Mouse (Mus musculus) megakaryocyte, adult 5-6 weeks (primary cell): Measurements from ENCODE around the gene Gm20481. TPM values are rescaled to one million over a fixed set of nuclear protein-coding genes. Genes with fewer than 3 reads are reported as not detected.
"Not testable (repeated sequence)": the region's sequence is repeated elsewhere in the genome, so short reads cannot be mapped to it uniquely, and the experiment has no call there.

Experiments used
- ATAC-seq: 2 replicates; pipeline ENCODE4 v1.8.0; 2016; ENCODE audit warnings: mild to moderate bottlenecking, inconsistent platforms; ENCODE audit not compliant: poor library complexity, severe bottlenecking
- total RNA-seq, 2 experiments: library from RNA; stranded (forward) in 1 of 2; stranded (reverse) in 1 of 2; fragments of 153-499, 151-499 nt in 1 of 2; fragments of 221-1000, 200-1000 nt in 1 of 2; gene quantifications; 2 replicates each; pipeline versions ENCODE4 v1.2.3 to v1.2.4; 2015 to 2017

Gm20481 gene
- total RNA-seq, 2 experiments from 2014 or later, result not detected

DNA sequence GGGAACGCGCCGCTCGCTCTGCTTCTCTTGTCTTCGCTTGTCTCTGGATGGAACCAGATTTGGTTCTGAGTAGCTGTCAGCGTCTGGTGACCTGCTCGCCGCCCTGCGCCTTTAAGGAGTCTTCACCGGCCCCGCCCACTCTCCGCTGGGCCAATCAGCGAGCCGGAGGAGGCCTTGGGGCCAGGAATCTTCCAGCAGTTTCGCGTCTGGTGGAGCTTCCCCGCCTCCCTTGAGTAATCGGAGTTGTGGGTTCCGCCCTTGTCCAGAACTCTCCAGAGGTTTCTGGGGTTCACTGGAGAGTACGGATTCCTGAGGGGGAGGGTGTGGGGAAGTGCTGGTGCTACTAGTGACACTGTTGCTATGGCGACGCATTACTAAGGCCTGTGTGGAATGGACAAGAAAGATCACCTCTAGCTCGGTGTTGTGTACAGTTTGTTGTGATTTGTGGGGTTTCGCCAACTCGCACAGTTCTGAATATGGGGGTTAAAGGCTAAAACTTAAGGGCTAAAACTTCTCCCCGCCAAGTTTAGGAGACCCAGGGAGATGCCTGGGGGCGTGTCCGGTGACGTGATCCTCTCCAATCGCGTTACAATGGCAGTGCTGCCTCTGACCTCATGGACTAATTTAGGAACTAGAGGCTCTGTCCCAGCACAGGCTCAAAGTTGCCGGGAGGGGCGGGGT lies 2.5 kb downstream of the Gm20481 start, which contains the start of the genes Hspa1a and Hspa1l:
Gene Hspa1a, minus strand, starts transcription at position 88 of the 681 bp plus-strand sequence.
Gene Hspa1l, plus strand, starts transcription at position 635 of the 681 bp plus-strand sequence.
- peak; percentile 95 for ATAC-seq

DNA sequence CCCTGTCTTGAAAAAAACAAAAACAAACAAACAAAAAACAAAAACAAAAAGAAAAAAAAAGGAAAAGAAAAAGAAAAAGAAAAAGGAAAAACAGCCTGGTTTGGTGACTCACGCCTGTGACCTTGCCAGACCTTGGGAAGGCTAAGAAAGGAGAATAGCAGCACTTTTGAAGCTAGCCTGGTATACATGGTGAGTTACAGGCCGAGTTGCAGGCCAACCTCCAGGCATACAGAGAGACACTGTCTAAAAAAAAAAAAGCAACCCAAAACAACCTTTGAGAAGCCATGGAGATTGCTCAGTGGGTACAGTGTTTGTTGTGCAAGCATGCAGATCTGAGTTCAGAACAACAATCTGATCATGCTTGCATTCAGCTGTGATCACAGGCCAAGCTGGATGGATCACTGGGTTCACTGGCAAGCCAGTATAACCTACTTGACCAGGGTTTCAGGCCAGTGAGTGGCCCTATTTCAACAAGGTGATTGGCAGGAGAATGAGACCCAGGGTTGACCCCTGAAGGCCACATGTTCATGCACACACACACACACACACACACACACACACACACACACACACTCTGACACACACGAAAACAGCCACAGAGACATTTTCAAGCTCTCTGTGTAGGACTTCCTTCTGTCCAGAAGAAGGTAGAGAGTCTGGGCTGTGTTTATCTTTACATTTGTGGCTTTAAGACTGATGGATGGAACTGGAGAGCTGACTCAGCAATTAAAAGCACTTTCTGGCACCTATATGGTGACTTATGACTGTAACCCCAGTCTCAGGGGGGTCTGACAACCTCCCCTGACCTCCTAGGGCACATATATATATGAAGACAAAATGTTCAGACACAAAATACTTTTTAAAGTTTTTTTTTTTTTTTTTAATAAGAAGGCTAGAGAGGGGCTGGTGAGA lies 6.1 kb downstream of the Gm20481 start:
- ATAC-seq, result no peak

DNA sequence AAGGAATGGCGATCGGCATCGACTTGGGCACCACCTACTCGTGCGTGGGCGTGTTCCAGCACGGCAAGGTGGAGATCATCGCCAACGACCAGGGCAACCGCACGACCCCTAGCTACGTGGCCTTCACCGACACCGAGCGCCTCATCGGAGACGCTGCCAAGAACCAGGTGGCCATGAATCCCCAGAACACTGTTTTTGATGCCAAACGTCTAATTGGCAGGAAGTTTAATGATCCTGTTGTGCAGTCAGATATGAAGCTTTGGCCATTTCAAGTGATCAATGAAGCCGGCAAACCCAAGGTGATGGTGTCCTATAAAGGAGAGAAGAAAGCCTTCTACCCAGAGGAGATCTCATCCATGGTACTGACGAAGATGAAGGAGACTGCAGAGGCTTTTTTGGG lies 7.3 kb downstream of the Gm20481 start:
- no peak for ATAC-seq

DNA sequence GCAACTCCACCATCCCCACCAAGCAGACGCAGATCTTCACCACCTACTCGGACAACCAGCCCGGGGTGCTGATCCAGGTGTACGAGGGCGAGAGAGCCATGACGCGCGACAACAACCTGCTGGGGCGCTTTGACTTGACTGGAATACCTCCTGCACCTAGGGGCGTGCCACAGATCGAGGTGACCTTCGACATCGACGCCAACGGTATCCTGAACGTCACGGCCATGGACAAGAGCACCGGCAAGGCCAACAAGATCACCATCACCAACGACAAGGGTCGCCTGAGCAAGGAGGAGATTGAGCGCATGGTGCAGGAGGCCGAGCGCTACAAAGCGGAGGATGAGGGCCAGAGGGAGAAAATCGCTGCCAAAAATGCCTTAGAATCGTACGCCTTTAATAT lies 8.5 kb downstream of the Gm20481 start:
- no peak for ATAC-seq

DNA sequence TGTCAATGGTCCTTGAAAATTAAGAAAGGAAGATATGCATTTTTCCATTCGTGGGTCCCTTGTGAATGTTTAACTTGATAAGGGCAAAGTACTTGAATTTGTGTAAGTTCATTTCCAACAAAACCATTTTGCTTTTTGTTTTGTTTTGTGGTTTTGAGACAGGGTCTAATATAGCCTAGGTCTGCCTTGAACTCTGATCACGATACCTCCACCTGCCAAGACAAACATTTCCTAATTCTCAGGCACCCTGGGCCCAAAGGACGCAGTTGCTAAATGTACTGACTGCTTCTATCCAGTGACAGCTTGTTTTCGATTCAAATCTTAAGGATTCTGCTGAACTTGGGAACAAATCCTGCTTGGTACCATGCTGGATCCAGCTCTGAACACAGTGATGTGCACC lies 9.9 kb downstream of the Gm20481 start:
- no peak for ATAC-seq

DNA sequence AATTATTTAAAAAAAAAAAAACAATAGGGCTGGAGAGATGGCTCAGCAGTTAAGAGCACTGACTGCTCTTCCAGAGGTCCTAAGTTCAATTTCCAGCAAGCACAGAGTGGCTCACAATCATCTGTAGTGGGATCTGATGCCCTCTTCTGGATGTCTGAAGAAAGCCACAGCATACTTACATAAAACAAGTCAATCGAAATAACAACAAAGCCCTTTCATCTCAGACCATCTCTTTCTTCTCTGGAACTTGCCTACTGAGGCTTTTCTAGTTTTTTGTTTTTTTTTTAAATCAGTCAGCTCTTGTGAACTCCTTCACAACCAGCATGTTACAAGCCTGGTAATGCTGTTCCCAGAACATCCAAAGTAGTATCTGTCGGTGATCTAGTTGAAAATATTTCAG lies 10.9 kb downstream of the Gm20481 start:
- ATAC-seq, result no peak

DNA sequence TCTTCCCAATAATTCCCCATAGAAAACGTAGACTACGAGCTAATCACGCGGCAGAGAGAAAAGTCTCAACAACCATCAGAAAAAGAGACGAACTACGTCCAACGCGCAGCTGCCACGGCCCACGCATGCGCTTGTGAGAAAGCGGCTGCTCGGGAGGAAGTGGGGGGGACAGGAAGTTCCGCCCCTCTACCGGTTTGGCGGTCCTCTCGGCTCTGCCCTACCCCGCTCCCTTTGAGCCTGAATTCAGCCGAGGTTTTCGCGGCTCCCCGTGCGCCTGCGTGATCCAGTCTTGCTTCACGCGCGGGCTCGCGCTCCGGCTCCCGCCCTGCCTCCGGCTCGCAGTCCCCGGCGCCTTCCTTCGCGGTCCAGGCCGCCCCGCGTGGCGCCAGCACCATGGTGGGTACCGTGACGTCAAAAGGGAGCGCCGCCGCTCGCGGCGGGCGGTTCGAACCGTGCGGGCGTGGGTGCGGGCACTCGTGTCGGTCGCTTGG lies 12.0 kb downstream of the Gm20481 start, which contains the start of gene Lsm2:
Gene Lsm2, plus strand, starts transcription at position 173 of the 491 bp plus-strand sequence.
- ATAC-seq, result peak; percentile 87

DNA sequence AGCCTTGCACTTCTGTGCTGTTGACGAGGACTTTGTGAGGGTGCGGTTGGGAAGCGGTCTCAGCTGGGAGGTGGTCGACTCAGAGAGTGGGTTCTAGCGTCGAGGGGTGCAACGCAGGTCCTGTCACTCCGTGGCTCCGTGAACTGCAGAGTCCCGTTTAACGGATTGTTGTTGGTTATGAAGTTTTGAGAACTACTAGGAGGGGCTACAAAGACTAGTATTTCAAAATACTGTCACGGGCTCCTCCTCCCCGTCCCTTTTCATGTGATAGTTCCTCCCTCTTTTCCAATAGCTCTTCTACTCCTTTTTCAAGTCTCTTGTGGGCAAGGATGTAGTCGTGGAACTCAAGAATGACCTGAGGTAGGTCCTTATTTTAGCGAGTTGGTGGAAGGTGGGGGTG lies 12.6 kb downstream of the Gm20481 start:
- ATAC-seq, result peak; percentile 16

DNA sequence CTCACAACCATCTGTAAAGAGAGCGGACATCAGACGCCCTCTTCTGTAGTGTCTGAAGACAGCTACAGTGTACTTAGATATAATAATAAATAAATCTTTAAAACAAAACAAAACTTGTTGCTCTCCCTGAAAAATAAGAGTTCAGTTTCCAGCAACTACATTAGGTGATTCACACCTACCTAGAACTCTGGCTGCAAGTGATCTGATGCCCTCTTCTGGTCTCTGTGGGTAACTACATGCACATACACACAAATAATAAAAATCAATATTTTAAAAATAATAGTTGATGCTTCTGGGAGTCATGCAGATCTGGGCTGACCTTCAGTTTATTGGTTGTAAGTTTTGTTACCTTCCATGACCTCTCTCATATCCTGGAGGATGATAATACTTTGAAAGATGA lies 14.5 kb downstream of the Gm20481 start:
- ATAC-seq, result 0 out of 2 replicates have a peak, but pooled peaks have one; percentile 29

DNA sequence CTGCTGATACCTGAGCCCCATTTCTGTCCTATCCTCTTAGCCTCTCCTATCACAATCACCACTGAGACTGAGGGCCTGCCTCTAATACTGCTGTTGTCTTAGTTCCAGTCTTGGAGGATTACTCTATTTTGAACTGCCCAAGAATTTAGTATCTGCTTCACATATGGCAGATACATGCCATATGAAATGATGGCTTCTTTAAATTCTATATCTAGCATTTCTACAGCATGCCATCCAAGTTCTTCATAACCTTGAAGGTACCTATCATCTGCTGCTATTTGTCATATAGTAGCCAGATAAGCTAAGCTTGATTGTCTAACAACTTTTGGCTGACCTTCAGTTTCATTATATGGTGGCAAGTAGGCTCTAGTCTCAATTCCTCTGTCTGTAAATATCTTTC lies 25.0 kb downstream of the Gm20481 start:
- ATAC-seq, result no peak

DNA sequence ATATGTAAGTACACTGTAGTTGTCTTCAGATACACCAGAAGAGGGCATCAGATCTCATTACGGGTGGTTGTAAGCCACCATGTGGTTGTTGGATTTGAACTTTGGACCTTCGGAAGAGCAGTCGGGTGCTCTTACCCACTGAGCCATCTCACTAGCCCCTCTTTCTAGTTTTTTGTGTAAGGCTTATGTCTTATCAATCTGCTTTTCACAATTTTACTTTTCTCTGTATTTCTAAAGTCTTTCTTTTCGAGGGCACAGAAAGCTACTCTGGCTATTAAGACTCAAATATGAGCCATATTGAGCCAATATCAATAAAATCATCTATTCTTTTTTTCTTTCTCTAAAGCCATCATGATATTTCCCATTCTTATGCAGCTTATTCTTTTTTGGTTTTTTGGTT lies 25.5 kb downstream of the Gm20481 start:
- not testable (repeated sequence) for ATAC-seq

DNA sequence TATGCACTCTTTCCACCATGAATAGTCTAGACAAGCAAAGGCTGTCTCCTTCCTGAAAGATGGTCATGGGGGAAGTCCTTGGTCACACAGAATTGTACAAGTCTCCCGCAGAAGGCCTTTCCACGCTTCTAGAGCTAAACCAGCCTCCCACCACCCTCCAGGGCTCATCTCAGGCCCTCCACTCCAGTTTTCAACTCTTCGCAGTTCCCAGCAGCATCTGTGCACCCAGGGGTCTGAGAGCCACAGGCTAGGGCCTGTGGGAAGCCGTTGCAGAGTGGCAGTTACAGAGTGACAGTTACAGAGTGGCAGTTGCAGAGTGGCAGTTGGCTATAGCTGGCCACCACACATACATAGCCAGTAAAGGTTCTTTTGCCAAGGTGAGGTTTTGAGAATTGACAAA lies 26.2 kb downstream of the Gm20481 start:
- not testable (repeated sequence) for ATAC-seq

DNA sequence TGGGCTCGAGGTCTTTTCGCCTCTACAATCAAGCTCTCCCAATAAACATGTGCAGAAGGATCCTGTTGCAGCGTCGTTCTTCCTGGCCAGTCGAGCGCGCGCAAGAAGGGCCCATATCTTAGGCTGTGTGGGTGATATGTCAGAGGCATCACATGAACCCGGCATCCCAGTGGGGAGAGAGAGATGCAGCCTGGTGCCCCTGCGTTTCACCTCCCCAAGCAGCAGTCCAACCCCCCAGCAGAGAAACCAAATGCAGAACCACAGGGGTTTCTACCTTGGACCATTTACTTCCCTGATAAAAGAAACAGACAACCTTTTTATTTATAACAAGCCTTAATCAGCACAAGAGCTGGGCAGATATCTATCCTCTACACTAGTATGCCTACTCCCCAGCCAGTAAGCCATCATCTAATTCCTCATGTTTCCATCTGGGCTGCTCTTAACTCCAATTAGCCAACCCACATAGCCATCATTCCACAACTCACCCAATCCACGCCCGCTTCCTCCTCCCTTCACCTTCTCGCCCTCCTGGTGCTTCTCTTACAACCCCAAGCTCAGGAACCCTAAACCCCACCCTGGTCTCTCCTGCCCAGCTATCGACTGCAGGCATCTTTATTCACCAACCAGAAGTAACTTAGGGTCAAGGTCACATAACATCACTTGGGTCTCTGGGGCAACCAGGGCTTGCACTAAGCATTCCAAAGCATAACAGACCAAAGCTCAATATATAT lies 26.9 kb downstream of the Gm20481 start:
- ATAC-seq, result no peak

DNA sequence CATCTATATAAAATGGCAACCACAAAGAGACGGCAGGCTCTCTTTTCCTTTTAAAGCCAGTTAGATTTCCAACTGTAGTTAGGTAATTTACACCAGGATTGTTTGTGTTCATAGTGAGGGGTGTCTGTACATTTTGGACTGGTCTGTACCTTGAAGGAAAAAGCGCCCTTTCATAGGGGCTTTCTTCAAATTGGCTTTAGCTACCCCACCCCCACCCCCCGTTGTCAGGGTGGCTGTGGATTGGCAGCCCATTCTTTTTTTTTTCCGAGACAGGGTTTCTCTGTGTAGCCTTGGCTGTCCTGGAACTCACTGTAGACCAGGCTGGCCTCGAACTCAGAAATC lies 27.4 kb downstream of the Gm20481 start:
- no peak for ATAC-seq

DNA sequence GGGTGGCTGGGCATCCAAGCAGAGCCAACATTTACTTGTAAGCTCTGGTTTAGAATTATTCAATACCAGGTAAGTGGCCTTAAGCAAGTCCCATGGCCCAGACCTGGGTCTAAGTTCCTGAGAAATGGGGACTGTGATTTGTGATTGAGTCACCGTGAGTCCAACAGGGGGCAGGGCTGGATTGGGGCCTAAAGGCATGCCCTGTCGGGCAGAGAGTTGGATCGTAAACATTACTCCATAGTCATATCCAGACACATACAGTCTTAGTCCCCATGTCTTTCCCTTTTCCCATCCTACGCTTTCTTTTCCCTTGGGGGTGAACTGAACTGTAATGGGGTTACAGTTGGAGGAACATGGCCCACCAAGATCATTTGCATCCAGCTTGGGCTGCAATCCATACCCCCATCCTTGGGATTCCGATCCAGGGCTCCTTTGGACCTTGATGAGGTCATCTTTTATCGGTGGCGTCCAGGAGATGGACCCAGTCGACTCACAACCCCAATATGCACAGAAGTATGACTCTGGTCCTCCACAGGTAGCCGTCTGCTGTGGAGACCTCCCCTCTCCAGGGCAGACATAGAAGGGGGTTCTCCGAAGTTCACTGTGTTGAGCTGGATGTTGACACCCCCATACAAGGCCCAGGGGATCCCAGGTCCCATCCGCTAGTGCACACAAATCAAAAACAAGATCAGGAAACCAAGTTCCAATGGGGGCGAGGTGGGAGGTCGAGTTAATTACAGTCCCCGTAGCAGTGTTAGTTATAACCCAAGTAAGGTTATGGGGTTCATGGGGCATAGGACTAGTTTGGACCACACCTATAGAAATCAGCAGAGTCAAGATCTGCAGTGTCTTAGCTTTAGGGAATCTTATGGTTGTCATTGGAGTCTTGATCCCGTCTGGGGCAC lies 29.1 kb downstream of the Gm20481 start:
- ATAC-seq, result no peak

DNA sequence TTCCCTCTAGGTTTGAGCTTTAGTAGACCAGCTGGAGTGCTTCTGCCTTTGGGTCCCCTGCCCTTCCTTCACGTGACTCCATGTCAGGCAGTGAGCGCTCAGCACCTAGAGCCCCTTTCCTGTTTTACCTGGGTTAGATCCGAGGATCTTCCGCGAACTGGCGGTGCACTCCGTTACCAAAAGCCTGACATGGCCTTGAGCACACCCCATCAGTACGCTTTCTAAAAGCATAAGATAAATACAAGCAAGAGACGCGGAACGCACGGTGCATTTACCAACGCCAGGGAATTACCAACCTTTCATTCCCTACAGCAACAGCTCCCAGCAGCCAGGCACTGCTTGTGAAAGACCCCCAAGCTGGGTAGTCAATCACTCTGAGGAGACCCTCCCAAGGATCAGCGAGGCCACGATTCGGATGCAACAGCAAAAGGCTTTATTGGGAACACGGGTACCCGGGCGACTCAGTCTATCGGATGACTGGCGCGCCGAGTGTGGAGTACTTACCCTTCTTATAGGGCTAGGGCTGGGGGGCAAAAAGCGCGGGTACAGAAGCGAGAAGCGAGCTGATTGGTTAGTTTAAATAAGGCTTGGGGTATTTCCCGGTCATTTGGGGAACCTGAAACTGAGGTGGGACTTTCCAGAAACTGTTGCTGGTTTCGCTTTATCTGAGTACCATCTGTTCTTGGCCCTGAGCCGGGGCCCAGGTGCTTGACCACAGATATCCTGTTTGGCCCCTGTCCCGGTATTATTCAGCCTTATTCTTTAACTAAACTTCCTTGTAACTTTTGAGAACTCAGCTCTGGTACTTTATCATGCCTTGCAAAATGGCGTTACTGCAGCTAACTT lies 30.4 kb downstream of the Gm20481 start:
- peak; percentile 25 for ATAC-seq

DNA sequence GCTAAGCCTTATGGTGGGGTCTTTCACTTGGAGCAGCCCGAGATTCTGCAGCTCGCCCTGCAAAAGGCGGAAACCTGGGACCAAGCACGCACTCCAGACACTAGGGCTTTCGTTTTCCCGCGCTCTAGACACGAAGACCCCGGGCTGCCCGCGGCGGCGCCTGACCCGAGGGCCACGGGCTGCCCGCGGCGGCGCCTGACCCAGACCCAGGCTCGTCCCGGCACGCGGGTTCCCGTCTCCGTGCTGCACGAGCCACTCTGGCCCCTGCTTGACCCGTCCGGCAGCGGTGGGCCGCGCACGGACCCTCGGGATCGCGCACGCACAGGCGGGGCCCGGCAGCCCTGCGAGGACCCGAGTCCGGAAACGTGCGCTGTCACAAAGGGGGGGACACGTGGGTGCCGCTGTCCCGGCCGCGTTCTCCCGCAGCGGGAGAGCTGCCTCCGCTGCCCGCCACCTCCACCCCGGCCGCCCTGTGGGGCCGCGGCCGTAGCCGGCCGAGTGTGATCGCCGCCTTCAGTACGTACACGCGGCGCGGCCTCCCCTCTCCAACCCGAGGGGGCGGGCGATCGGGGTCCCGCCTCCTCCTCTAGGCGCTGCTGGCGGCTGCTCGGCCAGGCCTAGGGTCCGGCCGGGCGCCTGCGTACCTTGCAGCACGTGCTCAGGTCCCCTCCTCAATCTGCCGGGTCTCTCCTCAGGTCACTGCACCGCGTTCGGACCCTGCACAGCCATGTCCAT lies 31.2 kb downstream of the Gm20481 start, which contains the start of gene Vars:
Gene Vars, plus strand, starts transcription at position 271 of the 735 bp plus-strand sequence.
- peak; percentile 73 for ATAC-seq

DNA sequence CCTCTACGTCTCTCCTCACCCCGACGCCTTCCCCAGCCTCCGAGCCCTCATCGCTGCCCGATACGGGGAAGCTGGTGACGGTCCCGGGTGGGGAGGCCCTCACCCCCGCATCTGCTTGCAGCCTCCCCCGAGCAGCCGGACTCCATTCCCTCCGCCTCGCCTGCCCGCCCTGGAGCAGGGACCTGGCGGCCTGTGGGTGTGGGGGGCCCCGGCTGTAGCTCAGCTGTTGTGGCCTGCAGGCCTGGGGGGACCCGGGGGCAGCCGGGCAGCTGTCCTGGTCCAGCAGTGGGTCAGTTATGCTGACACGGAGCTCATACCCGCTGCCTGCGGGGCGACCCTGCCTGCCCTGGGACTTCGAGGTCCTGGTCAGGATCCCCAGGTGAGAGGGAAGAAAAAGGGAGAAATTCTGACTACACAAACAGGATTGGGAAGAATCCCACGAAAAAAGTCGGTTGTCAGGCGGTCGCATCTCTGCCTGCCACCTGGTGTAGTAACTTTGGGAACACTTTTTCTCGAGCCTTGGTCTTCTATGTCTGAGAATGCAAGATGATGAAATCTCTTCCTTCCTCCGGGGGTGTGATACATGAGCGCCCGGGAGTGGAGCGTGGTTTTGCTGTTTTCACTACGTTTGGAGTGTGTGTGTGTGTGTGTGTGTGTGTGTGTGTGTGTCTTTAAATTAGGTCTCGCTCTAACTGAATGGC lies 31.9 kb downstream of the Gm20481 start:
- ATAC-seq, result peak; percentile 26
